Mouse (Mus musculus) embryonic fibroblast, embryonic 13.5 days (primary cell): ENCODE data around the gene Arvcf. TPM values are rescaled to one million over a fixed set of nuclear protein-coding genes. Genes with fewer than 3 reads are reported as not detected.

Experiments
- H3K27ac ChIP-seq: 2 replicates; pipeline ENCODE4 v1.5.1; 2012; ENCODE audit warnings: low read length, control low read depth, inconsistent platforms; ENCODE audit not compliant: insufficient read depth
- H3K4me1 ChIP-seq: 2 replicates; pipeline ENCODE4 v1.6.1; 2011; ENCODE audit warnings: low read length; ENCODE audit not compliant: control insufficient read depth, insufficient read depth
- H3K4me3 ChIP-seq: 2 replicates; pipeline ENCODE4 v1.5.1; 2011; ENCODE audit warnings: mild to moderate bottlenecking, control low read depth, low read length; ENCODE audit not compliant: insufficient read depth
- CTCF ChIP-seq: IDR thresholded peaks from 2 replicates; pipeline ENCODE4 v1.5.1; 2011; ENCODE audit warnings: mild to moderate bottlenecking, control low read depth, low read length, moderate library complexity, borderline replicate concordance; ENCODE audit not compliant: insufficient read depth
- POLR2A ChIP-seq: IDR thresholded peaks from 2 replicates; pipeline ENCODE4 v1.6.1; 2011; ENCODE audit warnings: low read depth, mild to moderate bottlenecking, control low read depth, low read length, moderate library complexity
- polyA plus RNA-seq: library from polyadenylated mRNA; stranded (reverse); fragments of >200 nt; gene quantifications from 2 replicates; pipeline ENCODE4 v1.2.4, GENCODE M21; 2011; ENCODE audit warnings: low read depth; ENCODE audit not compliant: missing spikeins, insufficient read length

Gene Arvcf
- polyA plus RNA-seq, 1 experiment, result 6.7 TPM

- TF ChIP-seq POLR2A (no peak), CTCF (no peak)
Observed at GRCm38 (mm10) chr16:18377203-18377602, 29.2 kb downstream of the Arvcf start.

GRCm38 (mm10) chr16:18378489-18378888 lies 30.5 kb downstream of the Arvcf start:
- TF ChIP-seq CTCF, result no peak
- TF ChIP-seq POLR2A, result no peak
- no peak overlapping the region for H3K4me3 ChIP-seq
- no peak overlapping the region for H3K27ac ChIP-seq
- peaks cover 7% of the 10 kb centered on the region; the same call in 1 of the 2 replicates for H3K4me1 ChIP-seq

More at GRCm38 (mm10) chr16:18377203-18377602, 29.2 kb downstream of the Arvcf start:
- Histone ChIP-seq H3K4me3 (no peak overlapping the region), H3K27ac (no peak overlapping the region), H3K4me1 (no peaks in the 10 kb centered on the region)

GRCm38 (mm10) chr16:18379338-18380001 lies 31.5 kb downstream of the Arvcf start:
- TF ChIP-seq POLR2A (no peak), CTCF (no peak)
- Histone ChIP-seq H3K4me3 (no peak overlapping the region), H3K27ac (no peak overlapping the region), H3K4me1 (peaks cover 8% of the 10 kb centered on the region; the same call in 1 of the 2 replicates)

GRCm38 (mm10) chr16:18380495-18381063 lies 32.6 kb downstream of the Arvcf start:
- H3K27ac ChIP-seq, result no peak overlapping the region
- no peak for TF ChIP-seq POLR2A
- no peak for TF ChIP-seq CTCF
- H3K4me3 ChIP-seq, result no peak overlapping the region
- H3K4me1 ChIP-seq, result peaks cover 8% of the 10 kb centered on the region; the same call in 1 of the 2 replicates

GRCm38 (mm10) chr16:18381621-18382258 lies 33.8 kb downstream of the Arvcf start:
- H3K4me3 ChIP-seq, result no peak overlapping the region
- no peak overlapping the region for H3K27ac ChIP-seq
- peaks cover 8% of the 10 kb centered on the region; the same call in 1 of the 2 replicates for H3K4me1 ChIP-seq
- no peak for TF ChIP-seq POLR2A
- no peak for TF ChIP-seq CTCF

GRCm38 (mm10) chr16:18383045-18383726 lies 35.2 kb downstream of the Arvcf start:
- Histone ChIP-seq H3K4me1 (peaks cover 8% of the 10 kb centered on the region; the same call in 1 of the 2 replicates), H3K4me3 (no peak overlapping the region), H3K27ac (no peak overlapping the region)
- no peak for TF ChIP-seq POLR2A
- no peak for TF ChIP-seq CTCF

GRCm38 (mm10) chr16:18383756-18384155 lies 35.8 kb downstream of the Arvcf start:
- no peak for TF ChIP-seq CTCF
- no peak for TF ChIP-seq POLR2A
- H3K27ac ChIP-seq, result no peak overlapping the region
- H3K4me3 ChIP-seq, result no peak overlapping the region

GRCm38 (mm10) chr16:18384211-18384610 lies 36.2 kb downstream of the Arvcf start:
- H3K27ac ChIP-seq, result no peak overlapping the region
- H3K4me1 ChIP-seq, result peaks cover 8% of the 10 kb centered on the region; the same call in 1 of the 2 replicates
- TF ChIP-seq POLR2A (no peak), CTCF (no peak)
- H3K4me3 ChIP-seq, result no peak overlapping the region

More at GRCm38 (mm10) chr16:18383756-18384155, 35.8 kb downstream of the Arvcf start:
- H3K4me1 ChIP-seq, result peaks cover 8% of the 10 kb centered on the region; the same call in 1 of the 2 replicates

- TF ChIP-seq POLR2A (no peak), CTCF (no peak)
- Histone ChIP-seq H3K27ac (no peak overlapping the region), H3K4me1 (peaks cover 8% of the 10 kb centered on the region; the same call in 1 of the 2 replicates), H3K4me3 (no peak overlapping the region)
Observed at GRCm38 (mm10) chr16:18384659-18385058, 36.7 kb downstream of the Arvcf start.

GRCm38 (mm10) chr16:18385411-18385810 lies 37.4 kb downstream of the Arvcf start:
- Histone ChIP-seq H3K27ac (no peak overlapping the region), H3K4me3 (no peak overlapping the region), H3K4me1 (peaks cover 8% of the 10 kb centered on the region; the same call in 1 of the 2 replicates)
- TF ChIP-seq CTCF (no peak), POLR2A (no peak)
